Mouse (Mus musculus): Measurements from ENCODE around the gene Slc6a2. TPM values are rescaled to one million over a fixed set of nuclear protein-coding genes. Genes with fewer than 3 reads are reported as not detected.

Gene Slc6a2
- polyA plus RNA-seq, 1 experiment, result 0.01 TPM

GRCm38 (mm10) chr8:92976656-92977055, 16.8 kb downstream of the Slc6a2 start:
- TF ChIP-seq TCF12 (IDR thresholded peaks at IDR 0.05; ENCODE audit: insufficient read depth, poor library complexity, severe bottlenecking) (no peak), MAX (IDR thresholded peaks at IDR 0.05; ENCODE audit: low read depth) (no peak), MYOG (IDR thresholded peaks at IDR 0.05; ENCODE audit: control insufficient read depth in 1 of 3, insufficient read depth in 1 of 3, insufficient read length in 2 of 3, low read depth in 2 of 3) (no peak), REST (IDR thresholded peaks at IDR 0.05; ENCODE audit: insufficient read depth, insufficient read length) (no peak), TCF3 (IDR thresholded peaks at IDR 0.05; ENCODE audit: insufficient read length, low read depth) (no peak), E2F4 (IDR thresholded peaks at IDR 0.05; ENCODE audit: insufficient read depth) (no peak), POLR2AphosphoS2 (IDR thresholded peaks at IDR 0.05; ENCODE audit: insufficient read length, low read depth) (no peak), POLR2A (IDR thresholded peaks at IDR 0.05; ENCODE audit: insufficient read length, low read depth) (no peak), USF1 (IDR thresholded peaks at IDR 0.05; ENCODE audit: low read depth) (no peak), CEBPB (IDR thresholded peaks at IDR 0.05; ENCODE audit: insufficient read depth, poor library complexity, severe bottlenecking) (no peak), MYOD1 (IDR thresholded peaks at IDR 0.05; ENCODE audit: control insufficient read depth in 1 of 3, insufficient read length in 2 of 3, low read depth in 2 of 3) (no peak), SRF (IDR thresholded peaks at IDR 0.05; ENCODE audit: control insufficient read depth, insufficient read length, low read depth) (no peak)
- no peaks in the 10 kb centered on the region for H3K36me3 ChIP-seq (ENCODE audit: control insufficient read depth, insufficient read depth)
- H3K27me3 ChIP-seq (ENCODE audit: control insufficient read depth, insufficient read depth, insufficient read length), result no peaks in the 10 kb centered on the region
- no peak overlapping the region for H3K4me2 ChIP-seq (ENCODE audit: low read depth)
- no peak overlapping the region for H3K4me3 ChIP-seq
- H3K79me2 ChIP-seq (ENCODE audit: control insufficient read depth, insufficient read depth), result no peaks in the 10 kb centered on the region
- H3ac ChIP-seq (ENCODE audit: control insufficient read depth, insufficient read length), result no peak overlapping the region

- H3K36me3 ChIP-seq (ENCODE audit: control insufficient read depth, insufficient read depth), result no peaks in the 10 kb centered on the region
- H3K79me2 ChIP-seq (ENCODE audit: control insufficient read depth, insufficient read depth), result no peaks in the 10 kb centered on the region
- no peaks in the 10 kb centered on the region for H3K27me3 ChIP-seq (ENCODE audit: control insufficient read depth, insufficient read depth, insufficient read length)
- H3K4me2 ChIP-seq (ENCODE audit: low read depth), result no peak overlapping the region
- H3K4me3 ChIP-seq, result no peak overlapping the region
- TF ChIP-seq TCF3 (IDR thresholded peaks at IDR 0.05; ENCODE audit: insufficient read length, low read depth) (no peak), POLR2AphosphoS2 (IDR thresholded peaks at IDR 0.05; ENCODE audit: insufficient read length, low read depth) (no peak), CEBPB (IDR thresholded peaks at IDR 0.05; ENCODE audit: insufficient read depth, poor library complexity, severe bottlenecking) (no peak), E2F4 (IDR thresholded peaks at IDR 0.05; ENCODE audit: insufficient read depth) (no peak), MYOD1 (IDR thresholded peaks at IDR 0.05; ENCODE audit: control insufficient read depth in 1 of 3, insufficient read length in 2 of 3, low read depth in 2 of 3) (no peak), TCF12 (IDR thresholded peaks at IDR 0.05; ENCODE audit: insufficient read depth, poor library complexity, severe bottlenecking) (no peak), USF1 (IDR thresholded peaks at IDR 0.05; ENCODE audit: low read depth) (no peak), SRF (IDR thresholded peaks at IDR 0.05; ENCODE audit: control insufficient read depth, insufficient read length, low read depth) (no peak), POLR2A (IDR thresholded peaks at IDR 0.05; ENCODE audit: insufficient read length, low read depth) (no peak), MAX (IDR thresholded peaks at IDR 0.05; ENCODE audit: low read depth) (no peak), REST (IDR thresholded peaks at IDR 0.05; ENCODE audit: insufficient read depth, insufficient read length) (no peak), MYOG (IDR thresholded peaks at IDR 0.05; ENCODE audit: control insufficient read depth in 1 of 3, insufficient read depth in 1 of 3, insufficient read length in 2 of 3, low read depth in 2 of 3) (no peak)
- no peak overlapping the region for H3ac ChIP-seq (ENCODE audit: control insufficient read depth, insufficient read length)
Measured at GRCm38 (mm10) chr8:92982491-92982890, 22.6 kb downstream of the Slc6a2 start.

- Histone ChIP-seq H3K4me3 (no peak overlapping the region), H3K4me2 (ENCODE audit: low read depth) (no peak overlapping the region), H3K36me3 (ENCODE audit: control insufficient read depth, insufficient read depth) (no peaks in the 10 kb centered on the region), H3K79me2 (ENCODE audit: control insufficient read depth, insufficient read depth) (no peaks in the 10 kb centered on the region), H3ac (ENCODE audit: control insufficient read depth, insufficient read length) (no peak overlapping the region), H3K27me3 (ENCODE audit: control insufficient read depth, insufficient read depth, insufficient read length) (no peaks in the 10 kb centered on the region)
- TF ChIP-seq USF1 (IDR thresholded peaks at IDR 0.05; ENCODE audit: low read depth) (no peak), POLR2A (IDR thresholded peaks at IDR 0.05; ENCODE audit: insufficient read length, low read depth) (no peak), E2F4 (IDR thresholded peaks at IDR 0.05; ENCODE audit: insufficient read depth) (no peak), SRF (IDR thresholded peaks at IDR 0.05; ENCODE audit: control insufficient read depth, insufficient read length, low read depth) (no peak), REST (IDR thresholded peaks at IDR 0.05; ENCODE audit: insufficient read depth, insufficient read length) (no peak), CEBPB (IDR thresholded peaks at IDR 0.05; ENCODE audit: insufficient read depth, poor library complexity, severe bottlenecking) (no peak), MYOG (IDR thresholded peaks at IDR 0.05; ENCODE audit: control insufficient read depth in 1 of 3, insufficient read depth in 1 of 3, insufficient read length in 2 of 3, low read depth in 2 of 3) (no peak), POLR2AphosphoS2 (IDR thresholded peaks at IDR 0.05; ENCODE audit: insufficient read length, low read depth) (no peak), MYOD1 (IDR thresholded peaks at IDR 0.05; ENCODE audit: control insufficient read depth in 1 of 3, insufficient read length in 2 of 3, low read depth in 2 of 3) (no peak), TCF12 (IDR thresholded peaks at IDR 0.05; ENCODE audit: insufficient read depth, poor library complexity, severe bottlenecking) (no peak), TCF3 (IDR thresholded peaks at IDR 0.05; ENCODE audit: insufficient read length, low read depth) (no peak), MAX (IDR thresholded peaks at IDR 0.05; ENCODE audit: low read depth) (no peak)
Measured at GRCm38 (mm10) chr8:92984376-92984775, 24.5 kb downstream of the Slc6a2 start.

GRCm38 (mm10) chr8:92996840-92997239, 37.0 kb downstream of the Slc6a2 start:
- H3K27me3 ChIP-seq (ENCODE audit: control insufficient read depth, insufficient read depth, insufficient read length), result no peaks in the 10 kb centered on the region
- no peak for TF ChIP-seq POLR2A (IDR thresholded peaks at IDR 0.05; ENCODE audit: insufficient read length, low read depth)
- TF ChIP-seq MAX (IDR thresholded peaks at IDR 0.05; ENCODE audit: low read depth), result no peak
- TF ChIP-seq REST (IDR thresholded peaks at IDR 0.05; ENCODE audit: insufficient read depth, insufficient read length), result no peak
- TF ChIP-seq CEBPB (IDR thresholded peaks at IDR 0.05; ENCODE audit: insufficient read depth, poor library complexity, severe bottlenecking), result no peak
- TF ChIP-seq USF1 (IDR thresholded peaks at IDR 0.05; ENCODE audit: low read depth), result no peak
- no peak for TF ChIP-seq E2F4 (IDR thresholded peaks at IDR 0.05; ENCODE audit: insufficient read depth)
- no peak for TF ChIP-seq MYOD1 (IDR thresholded peaks at IDR 0.05; ENCODE audit: control insufficient read depth in 1 of 3, insufficient read length in 2 of 3, low read depth in 2 of 3)
- TF ChIP-seq SRF (IDR thresholded peaks at IDR 0.05; ENCODE audit: control insufficient read depth, insufficient read length, low read depth), result no peak
- no peak for TF ChIP-seq TCF12 (IDR thresholded peaks at IDR 0.05; ENCODE audit: insufficient read depth, poor library complexity, severe bottlenecking)
- no peak for TF ChIP-seq MYOG (IDR thresholded peaks at IDR 0.05; ENCODE audit: control insufficient read depth in 1 of 3, insufficient read depth in 1 of 3, insufficient read length in 2 of 3, low read depth in 2 of 3)
- H3K79me2 ChIP-seq (ENCODE audit: control insufficient read depth, insufficient read depth), result no peaks in the 10 kb centered on the region
- H3K4me2 ChIP-seq (ENCODE audit: low read depth), result no peak overlapping the region
- H3K36me3 ChIP-seq (ENCODE audit: control insufficient read depth, insufficient read depth), result no peaks in the 10 kb centered on the region
- no peak overlapping the region for H3K4me3 ChIP-seq
- H3ac ChIP-seq (ENCODE audit: control insufficient read depth, insufficient read length), result no peak overlapping the region
